Mouse (Mus musculus) ovary, postnatal 14 days (tissue): ENCODE results near the gene Usp38.
"Not testable (repeated sequence)": the region's sequence is repeated elsewhere in the genome, so short reads cannot be mapped to it uniquely, and the experiment has no call there.

ENCODE experiments used
- DNase-seq: peaks from one replicate; pipeline ENCODE4 v3.0.0; 2022; ENCODE audit warnings: low spot score

Gene Usp38

GRCm38 (mm10) chr8:81014789-81015699 is at the start of gene Usp38:
TSS of gene Usp38 (minus strand) at chr8:81014928.
- peak; percentile 99 for DNase-seq

- no peak for DNase-seq
Measured at GRCm38 (mm10) chr8:81062566-81062965, 47.8 kb upstream of the Usp38 start.

GRCm38 (mm10) chr8:81061950-81062349 is 47.2 kb upstream of the Usp38 start:
- DNase-seq, result peak; percentile 6

DNA sequence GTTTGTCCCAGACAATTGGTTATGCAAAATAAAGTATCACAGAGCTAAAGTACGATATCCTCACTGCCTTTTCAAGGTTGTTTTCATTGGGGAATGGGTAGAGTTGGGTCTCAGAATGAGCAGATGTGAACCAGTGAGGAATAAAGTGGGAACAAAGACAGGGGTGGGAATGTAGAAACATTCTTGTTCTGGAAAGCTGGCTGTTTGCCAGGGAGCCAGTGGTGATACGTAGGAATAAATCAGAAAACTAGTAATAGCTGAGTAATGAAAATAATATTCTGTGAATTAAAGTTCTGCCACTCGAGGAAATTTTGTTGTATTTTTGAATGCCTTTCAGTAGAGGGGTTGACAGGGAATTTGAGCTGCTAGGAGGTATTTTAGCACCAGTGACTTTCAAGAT is 29.5 kb upstream of the Usp38 start:
- DNase-seq, result no peak

DNA sequence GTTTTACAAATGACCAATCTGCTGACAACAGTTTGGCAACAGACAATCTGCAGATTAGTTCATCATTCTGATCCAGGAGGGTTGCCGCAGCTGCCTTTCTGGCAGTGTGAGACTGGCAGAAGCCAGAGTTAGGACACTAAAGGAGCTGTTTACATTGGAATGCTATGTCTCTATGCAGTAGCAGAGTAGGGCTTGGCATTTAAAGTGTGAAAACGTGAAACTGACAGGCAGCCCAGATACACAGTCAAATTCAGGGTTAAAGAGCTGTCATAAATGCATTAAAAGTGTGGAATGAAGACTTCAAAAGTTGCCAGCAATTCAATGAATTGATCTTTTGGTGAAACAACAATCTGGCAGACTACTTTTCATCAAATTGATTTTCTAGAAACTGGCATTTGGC is 13.3 kb upstream of the Usp38 start:
- no peak for DNase-seq

DNA sequence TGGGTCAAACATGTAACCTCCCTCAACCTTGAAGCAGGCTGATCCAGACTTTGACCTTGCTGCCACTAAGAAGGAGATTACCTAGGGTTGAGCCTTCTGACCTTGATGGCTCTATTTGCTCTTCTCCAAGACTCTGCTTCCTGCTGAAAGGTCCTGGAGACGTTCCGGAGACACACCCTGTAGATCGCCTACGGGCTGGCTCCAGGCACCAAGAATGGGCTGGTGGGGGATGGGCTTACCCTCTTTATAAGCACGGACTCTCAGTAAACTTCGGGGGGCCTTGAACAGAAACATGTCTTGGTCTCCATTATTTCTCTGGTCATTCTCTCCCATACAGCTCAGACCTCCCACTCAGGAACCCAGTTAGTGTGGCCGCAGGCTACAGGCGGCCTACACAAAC is 2.8 kb upstream of the Usp38 start:
- DNase-seq, result not testable (repeated sequence)

GRCm38 (mm10) chr8:81013811-81014530 is 757 bp downstream of the Usp38 start:
- DNase-seq, result peak; percentile 21

GRCm38 (mm10) chr8:81012699-81013098 is 2.0 kb downstream of the Usp38 start:
- DNase-seq, result no peak

DNA sequence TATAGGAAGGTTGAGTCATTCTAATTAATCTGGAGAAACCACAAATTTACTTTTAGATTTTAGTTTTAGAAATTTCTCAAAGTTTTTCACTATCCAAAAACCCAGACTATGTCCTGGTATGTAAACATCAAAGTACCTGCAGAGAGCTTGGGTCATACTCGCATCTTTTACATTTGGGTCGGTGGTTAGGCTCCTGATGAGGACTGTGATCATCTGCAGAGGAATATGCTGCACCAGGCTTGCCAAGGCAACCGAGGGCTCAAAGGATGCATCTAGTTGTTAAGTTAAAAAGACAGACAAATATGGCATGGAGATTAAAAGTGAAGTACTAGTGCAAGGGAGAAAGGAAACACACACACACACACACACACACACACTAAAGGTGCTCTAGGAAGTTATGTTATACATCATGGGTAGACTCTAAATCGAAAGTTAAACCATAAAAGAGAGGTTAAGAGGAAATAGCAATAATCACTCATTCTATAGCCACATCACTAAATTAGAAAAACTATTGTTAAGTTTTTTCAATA is 2.6 kb downstream of the Usp38 start:
- no peak for DNase-seq

GRCm38 (mm10) chr8:81010386-81010785 is 4.3 kb downstream of the Usp38 start:
- DNase-seq, result no peak

- DNase-seq, result no peak
Measured at GRCm38 (mm10) chr8:81005114-81005513, 9.6 kb downstream of the Usp38 start.

- no peak for DNase-seq
Measured at GRCm38 (mm10) chr8:80996632-80997031, 18.1 kb downstream of the Usp38 start.

- peak; percentile 22 for DNase-seq
Measured at GRCm38 (mm10) chr8:80991937-80992336, 22.8 kb downstream of the Usp38 start.

DNA sequence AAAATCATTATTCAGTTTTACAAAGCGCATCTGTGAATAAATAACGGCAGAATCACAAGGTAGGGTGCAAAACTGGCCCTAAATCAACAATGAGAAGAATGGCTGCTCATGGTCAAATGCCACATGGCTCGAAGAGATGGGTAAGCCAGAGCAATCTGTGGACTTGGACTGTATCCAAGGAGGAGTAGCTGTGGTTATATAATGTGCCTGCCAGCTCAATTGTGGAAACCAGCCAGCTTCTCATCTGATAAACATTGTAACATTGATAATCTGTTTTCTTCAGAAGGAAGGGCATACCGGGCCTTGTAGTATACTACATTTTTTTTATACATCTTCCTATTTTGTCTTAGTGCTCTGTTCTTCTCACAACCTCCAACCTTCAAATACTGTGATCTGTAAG is 31.9 kb downstream of the Usp38 start:
- DNase-seq, result no peak

DNA sequence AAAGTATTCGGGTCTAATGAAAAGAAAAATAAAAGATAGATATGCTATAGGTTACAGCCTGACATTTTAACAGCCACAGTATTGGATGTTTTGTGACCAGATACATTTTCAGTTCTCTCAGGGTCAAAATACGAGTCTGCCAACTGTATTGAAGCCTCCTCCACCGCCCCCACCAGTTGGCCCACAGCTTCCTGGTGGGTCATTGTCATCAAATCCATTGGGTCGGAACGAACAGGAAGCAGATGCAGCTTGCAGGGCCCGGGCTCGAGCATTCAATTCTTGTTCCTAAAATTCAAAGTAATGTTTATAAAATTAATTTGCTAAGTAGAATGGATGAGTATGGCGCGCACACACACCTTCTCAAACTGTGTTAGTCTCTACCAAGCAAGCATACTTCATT is 33.0 kb downstream of the Usp38 start:
- DNase-seq, result no peak

GRCm38 (mm10) chr8:80980063-80980462 is 34.7 kb downstream of the Usp38 start:
- no peak for DNase-seq

GRCm38 (mm10) chr8:80977231-80977630 is 37.5 kb downstream of the Usp38 start:
- no peak for DNase-seq

GRCm38 (mm10) chr8:80971150-80971549 is 43.6 kb downstream of the Usp38 start:
- DNase-seq, result no peak

- no peak for DNase-seq
Measured at GRCm38 (mm10) chr8:80970000-80970685, 44.6 kb downstream of the Usp38 start.

- DNase-seq, result no peak
Measured at GRCm38 (mm10) chr8:80969423-80969822, 45.3 kb downstream of the Usp38 start.

GRCm38 (mm10) chr8:80963095-80963494 is 51.6 kb downstream of the Usp38 start:
- DNase-seq, result no peak

- DNase-seq, result no peak
Measured at GRCm38 (mm10) chr8:80962592-80962983, 52.1 kb downstream of the Usp38 start.
